Mouse (Mus musculus): Measurements from ENCODE around the gene Chaf1b. TPM values are rescaled to one million over a fixed set of nuclear protein-coding genes. Genes with fewer than 3 reads are reported as not detected.

Chaf1b gene
- polyA plus RNA-seq (2015; fragmentation: Nextera tagmentation; extraction: Ambion mirVana) = 58.1 and 65.6 TPM in 2 replicates

DNA sequence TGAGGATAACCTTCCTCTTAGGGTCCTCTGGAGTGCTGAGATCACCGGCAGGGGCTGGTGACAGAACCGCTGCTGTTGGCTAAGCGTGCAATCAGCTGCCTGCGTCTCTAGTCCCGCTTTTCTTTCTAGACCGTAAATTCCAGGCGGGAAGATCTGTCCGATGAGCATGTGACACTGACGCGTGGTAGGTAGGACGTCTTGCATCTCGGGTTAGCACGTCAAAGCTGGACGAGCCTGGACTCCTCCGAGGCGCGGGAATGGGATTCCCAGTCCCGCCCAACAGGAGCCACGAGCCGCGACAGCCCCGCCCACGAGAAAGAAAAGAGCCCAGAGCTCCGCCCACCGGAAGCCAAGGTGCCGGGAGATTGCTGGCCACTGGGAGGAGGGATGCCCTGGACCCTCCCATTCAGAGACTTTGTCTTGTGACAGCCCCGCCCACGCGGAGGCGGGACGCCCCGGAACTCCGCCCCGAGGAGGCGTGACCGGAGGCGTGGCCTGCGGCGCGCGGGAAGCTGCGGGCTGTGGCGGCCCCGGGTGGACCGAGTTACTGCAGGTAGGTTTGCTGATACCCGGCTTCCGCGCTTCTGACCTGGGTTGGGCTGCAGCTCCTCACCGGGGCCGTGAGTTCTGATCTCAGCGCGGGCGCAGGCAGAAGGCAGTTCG lies at the start of gene Chaf1b:
TSS of gene Chaf1b (plus strand) at position 479 of the 663 bp plus-strand sequence.
- peak within 1 kb of the TSS; percentile 91 for H3K4me3 ChIP-seq (replicated peaks)
- no peaks in the 10 kb centered on the region for H3K27me3 ChIP-seq
- DNase-seq = peak; percentile 98
- peak; percentile 90 for ATAC-seq (ENCODE audit: low read depth)
- peaks cover 30% of the 10 kb centered on the region for H3K36me3 ChIP-seq
- peaks cover 32% of the 10 kb centered on the region for H3K4me1 ChIP-seq (replicated peaks)
- H3K9me3 ChIP-seq (replicated peaks) = no peaks in the 10 kb centered on the region
- WGBS (ENCODE audit: insufficient replicate concordance) = under 1% methylated on average over 54 of the region's 54 CpGs
- peak within 1 kb of the TSS; percentile 88 for H3K9ac ChIP-seq
- peak within 1 kb of the TSS; percentile 94 for H3K4me2 ChIP-seq
- H3K27ac ChIP-seq = peak within 1 kb of the TSS; percentile 71

DNA sequence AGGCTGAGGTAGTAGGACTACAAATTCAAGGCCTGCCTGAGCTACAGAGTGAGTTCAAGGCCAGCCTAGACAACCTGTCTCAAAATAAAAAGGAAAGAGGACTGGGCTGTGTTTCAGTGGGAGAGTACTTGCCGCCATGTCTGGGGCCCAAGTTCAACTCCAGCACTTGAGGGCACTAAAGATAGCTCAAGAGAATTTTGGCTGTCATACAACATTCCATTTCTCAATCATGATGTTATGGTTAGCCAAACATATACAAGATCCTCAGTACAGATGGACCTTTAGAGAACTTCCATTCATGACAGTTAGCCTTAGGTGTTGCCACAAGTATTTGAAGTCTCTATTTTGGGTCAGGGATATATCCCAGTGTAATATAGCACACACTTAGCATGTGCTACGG lies 49.6 kb upstream of the Chaf1b start:
- H3K9ac ChIP-seq = peak overlapping the region; percentile 99; the same call in 1 of the 2 replicates
- no peaks in the 10 kb centered on the region for H3K9me3 ChIP-seq (replicated peaks)
- ATAC-seq (ENCODE audit: low read depth) (no peak), DNase-seq (no peak)
- H3K36me3 ChIP-seq = peaks cover 11% of the 10 kb centered on the region; the same call in 1 of the 2 replicates
- no peaks in the 10 kb centered on the region for H3K27me3 ChIP-seq
- peak overlapping the region; percentile 83 for H3K4me2 ChIP-seq
- peak overlapping the region; percentile 19; the same call in 1 of the 2 replicates for H3K27ac ChIP-seq
- peak overlapping the region; percentile 98; the same call in 1 of the 2 replicates for H3K4me3 ChIP-seq (replicated peaks)
- 84% methylated on average over 2 of the region's 2 CpGs for WGBS (ENCODE audit: insufficient replicate concordance)
- H3K4me1 ChIP-seq (replicated peaks) = peaks cover 46% of the 10 kb centered on the region

DNA sequence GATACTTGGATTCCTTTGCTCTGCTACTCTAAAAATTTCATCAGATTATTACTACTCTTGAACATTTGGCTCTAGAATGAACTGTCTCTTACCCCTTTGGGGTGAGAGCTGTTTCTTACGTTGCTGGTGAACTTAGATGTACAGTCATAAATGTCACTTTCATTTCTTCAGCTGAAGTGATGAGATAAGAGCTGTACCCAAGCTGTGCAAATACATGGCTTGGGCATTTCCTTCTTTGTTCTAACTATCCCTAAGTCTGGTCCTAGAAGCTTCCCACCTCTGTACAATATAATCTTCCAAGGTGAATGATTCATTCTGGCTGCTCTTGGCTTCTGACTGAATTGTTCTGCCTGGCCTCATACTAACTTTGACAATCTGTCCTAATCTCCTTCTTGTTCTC lies 44.7 kb upstream of the Chaf1b start:
- no peak overlapping the region for H3K9ac ChIP-seq
- WGBS (ENCODE audit: insufficient replicate concordance) = 67% methylated on average over 1 of the region's 1 CpGs
- no peaks in the 10 kb centered on the region for H3K9me3 ChIP-seq (replicated peaks)
- H3K27ac ChIP-seq = no peak overlapping the region
- H3K4me2 ChIP-seq = no peak overlapping the region
- no peak overlapping the region for H3K4me3 ChIP-seq (replicated peaks)
- peaks cover 39% of the 10 kb centered on the region for H3K4me1 ChIP-seq (replicated peaks)
- peaks cover 29% of the 10 kb centered on the region for H3K36me3 ChIP-seq
- ATAC-seq (ENCODE audit: low read depth) = no peak
- no peaks in the 10 kb centered on the region for H3K27me3 ChIP-seq
- no peak for DNase-seq

DNA sequence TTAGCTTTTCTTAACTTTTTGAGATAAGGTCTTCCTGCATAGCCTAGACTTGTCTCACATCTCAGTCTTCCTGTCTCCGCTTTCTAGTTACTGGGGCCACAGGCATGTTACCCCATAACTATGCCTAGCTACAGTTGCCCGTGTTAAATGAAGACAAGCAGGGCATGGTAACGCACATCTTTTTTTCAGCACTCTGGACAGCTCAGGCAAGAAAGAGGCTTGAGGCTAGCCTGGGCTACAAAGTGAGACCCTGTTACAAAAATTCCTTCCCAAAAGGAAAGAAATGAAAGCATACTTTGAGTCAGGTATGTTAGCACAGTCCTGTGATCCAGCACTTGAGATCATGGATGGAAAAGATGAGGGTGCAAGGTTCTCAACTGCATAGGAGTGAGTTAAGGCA lies 33.2 kb upstream of the Chaf1b start:
- Histone ChIP-seq H3K36me3 (peaks cover 88% of the 10 kb centered on the region), H3K9ac (no peak overlapping the region), H3K9me3 (replicated peaks) (no peaks in the 10 kb centered on the region), H3K4me3 (replicated peaks) (no peak overlapping the region), H3K27ac (no peak overlapping the region), H3K4me1 (replicated peaks) (no peaks in the 10 kb centered on the region), H3K4me2 (no peak overlapping the region), H3K27me3 (no peaks in the 10 kb centered on the region)
- ATAC-seq (ENCODE audit: low read depth) (no peak), DNase-seq (no peak)
- WGBS (ENCODE audit: insufficient replicate concordance) = 88% methylated on average over 3 of the region's 3 CpGs

DNA sequence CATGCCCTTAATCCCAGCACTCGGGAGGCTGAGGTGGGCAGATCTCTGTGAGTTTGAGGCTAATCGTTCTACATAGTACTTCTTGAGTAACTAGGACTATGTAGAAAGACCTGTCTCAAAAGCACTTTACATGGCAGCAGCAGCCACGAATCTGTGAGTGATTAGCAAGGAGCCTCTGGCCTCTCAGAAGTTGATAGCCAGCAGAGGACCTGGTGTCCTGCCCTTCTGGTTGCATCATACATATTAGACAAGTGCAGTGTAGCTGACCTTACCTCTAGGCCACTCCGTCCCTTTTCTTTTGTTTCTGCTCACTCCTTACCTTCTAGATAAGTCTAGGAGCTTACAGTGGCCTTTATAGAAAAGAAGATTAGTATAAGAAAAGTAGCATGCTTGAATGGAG lies 23.7 kb upstream of the Chaf1b start:
- no peaks in the 10 kb centered on the region for H3K27me3 ChIP-seq
- H3K36me3 ChIP-seq = peaks cover 89% of the 10 kb centered on the region
- ATAC-seq (ENCODE audit: low read depth) = no peak
- no peak for DNase-seq
- H3K9me3 ChIP-seq (replicated peaks) = no peaks in the 10 kb centered on the region
- H3K9ac ChIP-seq = no peak overlapping the region
- no peak overlapping the region for H3K4me2 ChIP-seq
- H3K27ac ChIP-seq = no peak overlapping the region
- no peaks in the 10 kb centered on the region for H3K4me1 ChIP-seq (replicated peaks)
- no peak overlapping the region for H3K4me3 ChIP-seq (replicated peaks)
- WGBS (ENCODE audit: insufficient replicate concordance) = 81% methylated on average over 4 of the region's 4 CpGs

DNA sequence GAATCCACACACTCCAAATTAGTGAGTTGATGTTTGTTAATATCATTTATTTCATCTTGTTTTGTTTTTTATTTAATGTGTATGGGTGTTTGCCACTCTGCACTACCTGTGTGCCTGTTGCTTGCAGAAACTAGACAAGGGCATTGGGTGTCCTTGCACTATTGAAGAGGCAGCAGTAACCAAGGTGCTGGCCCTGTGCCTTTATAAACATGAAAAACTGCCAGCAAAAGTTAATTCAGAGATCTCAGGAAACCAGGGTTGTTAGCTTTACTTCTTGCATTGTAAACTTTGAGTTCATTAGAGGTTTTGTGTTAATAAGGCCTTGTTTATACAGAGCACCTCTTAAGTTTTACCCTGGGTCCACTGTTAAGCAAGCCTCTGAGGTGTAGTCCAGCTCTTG lies 23.0 kb upstream of the Chaf1b start:
- H3K4me1 ChIP-seq (replicated peaks) = no peaks in the 10 kb centered on the region
- no peaks in the 10 kb centered on the region for H3K27me3 ChIP-seq
- peaks cover 92% of the 10 kb centered on the region for H3K36me3 ChIP-seq
- no peak for ATAC-seq (ENCODE audit: low read depth)
- no peaks in the 10 kb centered on the region for H3K9me3 ChIP-seq (replicated peaks)
- no peak overlapping the region for H3K4me3 ChIP-seq (replicated peaks)
- H3K9ac ChIP-seq = no peak overlapping the region
- DNase-seq = no peak
- H3K27ac ChIP-seq = no peak overlapping the region
- H3K4me2 ChIP-seq = no peak overlapping the region

DNA sequence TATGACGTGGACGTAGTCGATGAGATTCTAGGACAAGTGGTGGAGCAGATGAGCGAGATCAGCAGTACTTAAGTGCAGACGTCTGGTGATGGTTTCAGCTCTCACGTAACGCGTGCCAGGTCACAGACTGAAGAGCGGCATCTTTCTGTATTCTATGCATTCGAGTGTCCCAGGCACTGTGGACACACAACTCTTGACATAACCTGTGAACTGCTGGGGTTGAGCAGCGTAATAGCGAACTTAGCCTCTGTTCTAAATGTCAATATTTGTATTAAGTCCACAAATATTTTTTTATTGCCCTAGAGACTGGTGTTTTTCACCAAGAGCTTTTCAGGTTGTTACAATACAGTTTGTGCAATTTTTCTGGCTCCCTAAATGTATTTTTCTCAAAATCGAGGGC lies 8.9 kb upstream of the Chaf1b start:
- no peaks in the 10 kb centered on the region for H3K9me3 ChIP-seq (replicated peaks)
- peaks cover 76% of the 10 kb centered on the region for H3K36me3 ChIP-seq
- H3K27ac ChIP-seq = no peak overlapping the region
- no peak overlapping the region for H3K9ac ChIP-seq
- no peak overlapping the region for H3K4me2 ChIP-seq
- no peak for DNase-seq
- H3K4me1 ChIP-seq (replicated peaks) = no peaks in the 10 kb centered on the region
- 81% methylated on average over 13 of the region's 13 CpGs for WGBS (ENCODE audit: insufficient replicate concordance)
- ATAC-seq (ENCODE audit: low read depth) = no peak
- H3K4me3 ChIP-seq (replicated peaks) = no peak overlapping the region
- H3K27me3 ChIP-seq = no peaks in the 10 kb centered on the region

DNA sequence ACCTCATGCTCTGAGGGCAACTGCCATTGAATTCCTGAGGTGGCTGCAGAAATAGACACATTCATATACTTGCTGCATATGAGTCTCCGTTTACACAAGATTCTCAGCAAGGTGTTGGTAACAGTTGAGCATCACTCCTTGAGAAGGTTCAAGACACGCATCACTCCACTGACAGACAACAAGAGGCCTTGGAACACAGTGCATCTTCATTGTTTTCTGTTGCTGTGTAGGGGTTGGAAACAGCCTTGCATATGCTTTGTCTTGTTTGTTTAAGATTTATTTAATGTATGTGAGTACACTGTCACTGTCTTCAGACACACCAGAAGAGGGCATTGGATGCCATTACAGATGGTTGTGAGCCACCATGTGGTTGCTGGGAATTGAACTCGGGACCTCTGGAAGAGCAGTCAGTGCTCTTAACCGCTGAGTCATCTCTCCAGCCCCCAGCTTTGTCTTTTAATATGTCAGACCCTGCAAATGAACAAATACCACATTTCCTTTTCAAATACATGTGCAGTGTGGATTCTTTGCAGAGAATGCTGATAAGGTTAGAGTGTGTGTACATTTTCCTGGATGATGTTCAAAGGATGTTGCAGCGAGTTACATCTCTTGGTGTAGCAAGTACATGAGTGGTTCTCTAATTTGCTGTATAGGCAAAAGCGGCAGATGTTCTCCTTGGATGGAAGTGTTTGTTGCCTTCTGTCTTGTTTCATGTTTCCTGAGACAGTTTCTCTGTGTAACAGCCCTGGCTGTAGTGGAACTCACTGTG lies 5.9 kb upstream of the Chaf1b start:
- no peak overlapping the region for H3K27ac ChIP-seq
- H3K27me3 ChIP-seq = no peaks in the 10 kb centered on the region
- peaks cover 47% of the 10 kb centered on the region for H3K36me3 ChIP-seq
- H3K9me3 ChIP-seq (replicated peaks) = no peaks in the 10 kb centered on the region
- H3K4me2 ChIP-seq = no peak overlapping the region
- DNase-seq (no peak), ATAC-seq (ENCODE audit: low read depth) (no peak)
- WGBS (ENCODE audit: insufficient replicate concordance) = 86% methylated on average over 6 of the region's 6 CpGs
- H3K4me3 ChIP-seq (replicated peaks) = no peak overlapping the region
- no peaks in the 10 kb centered on the region for H3K4me1 ChIP-seq (replicated peaks)
- no peak overlapping the region for H3K9ac ChIP-seq

DNA sequence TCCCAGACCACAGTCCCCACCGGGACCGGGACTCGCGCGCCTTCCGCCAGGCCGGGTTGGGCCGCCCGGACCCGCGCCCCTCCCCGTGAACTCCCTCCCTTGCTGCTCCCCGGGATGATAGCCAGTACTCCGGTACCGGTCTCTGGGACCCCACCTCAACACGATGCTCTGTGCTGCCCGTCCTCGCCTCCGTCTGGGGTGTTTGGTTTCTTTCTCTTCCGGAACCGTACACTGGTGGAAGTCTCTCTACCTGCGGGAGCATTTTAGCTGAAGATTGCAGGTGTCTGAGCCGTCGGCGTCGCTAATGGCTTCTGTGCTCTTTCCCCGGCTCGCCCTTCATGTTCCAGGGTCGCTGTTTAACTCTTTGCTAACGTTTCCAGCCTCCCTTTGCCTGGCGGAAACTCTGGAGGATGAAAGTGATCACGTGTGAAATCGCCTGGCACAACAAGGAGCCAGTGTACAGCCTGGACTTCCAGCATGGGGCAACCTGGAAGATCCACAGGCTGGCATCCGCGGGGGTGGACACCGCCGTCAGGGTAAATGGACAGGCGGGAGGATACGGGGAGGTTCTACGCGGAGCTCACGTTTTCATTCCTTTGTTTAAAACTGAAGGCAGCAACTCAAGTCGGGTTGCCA lies 503 bp downstream of the Chaf1b start:
- DNase-seq (no peak), ATAC-seq (ENCODE audit: low read depth) (peak; percentile 73)
- Histone ChIP-seq H3K9me3 (replicated peaks) (no peaks in the 10 kb centered on the region), H3K9ac (peak overlapping the region; percentile 88), H3K4me3 (replicated peaks) (peak overlapping the region; percentile 91), H3K27ac (peak overlapping the region; percentile 71), H3K4me1 (replicated peaks) (peaks cover 32% of the 10 kb centered on the region), H3K36me3 (peaks cover 36% of the 10 kb centered on the region), H3K4me2 (peak overlapping the region; percentile 94), H3K27me3 (no peaks in the 10 kb centered on the region)
- under 1% methylated on average over 43 of the region's 43 CpGs for WGBS (ENCODE audit: insufficient replicate concordance)

DNA sequence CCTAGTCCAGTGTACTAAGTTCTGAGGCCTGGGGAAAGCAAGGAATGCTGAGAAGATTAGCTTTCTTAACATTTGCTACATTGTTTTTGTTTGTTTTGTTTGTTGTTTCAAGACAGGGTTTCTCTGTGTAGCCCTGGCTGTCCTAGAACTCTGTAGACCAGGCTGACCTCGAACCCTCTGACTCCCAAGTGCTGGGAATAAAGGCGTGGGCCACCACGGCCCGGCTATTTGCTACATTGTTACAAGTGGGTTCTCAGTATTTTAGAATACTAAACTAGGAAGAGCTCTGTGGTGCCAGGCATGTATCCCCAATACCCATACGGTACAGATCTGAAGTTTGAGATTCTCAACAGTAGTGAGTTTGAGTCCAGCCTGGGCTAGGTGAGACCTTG lies 1.0 kb downstream of the Chaf1b start:
- Histone ChIP-seq H3K4me3 (replicated peaks) (peak overlapping the region; percentile 91), H3K4me1 (replicated peaks) (peaks cover 32% of the 10 kb centered on the region), H3K4me2 (peak overlapping the region; percentile 94), H3K9me3 (replicated peaks) (no peaks in the 10 kb centered on the region), H3K27ac (no peak overlapping the region), H3K9ac (peak overlapping the region; percentile 88), H3K27me3 (no peaks in the 10 kb centered on the region), H3K36me3 (peaks cover 41% of the 10 kb centered on the region)
- ATAC-seq (ENCODE audit: low read depth) (no peak), DNase-seq (no peak)
- WGBS (ENCODE audit: insufficient replicate concordance) = 47% methylated on average over 5 of the region's 5 CpGs

DNA sequence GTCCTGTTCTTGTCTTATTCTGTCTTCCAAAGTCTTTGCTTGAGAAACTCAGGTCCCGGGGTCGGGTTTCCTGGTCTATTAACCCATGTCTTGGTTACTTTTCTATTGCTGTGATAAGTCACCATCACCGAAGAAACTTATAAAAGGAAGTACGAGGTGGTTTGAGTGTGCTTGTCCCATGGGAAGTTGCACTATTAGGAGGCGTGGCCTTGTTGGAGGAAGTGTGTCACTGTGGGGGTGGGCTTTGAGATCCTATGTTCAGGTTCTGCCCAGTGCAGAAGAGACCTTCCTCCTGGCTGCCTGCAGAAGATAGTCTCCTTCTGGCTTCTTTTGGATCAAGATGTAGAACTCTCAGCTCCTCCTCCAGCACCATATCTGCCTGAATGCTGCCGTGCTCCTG lies 4.8 kb downstream of the Chaf1b start:
- Histone ChIP-seq H3K36me3 (peaks cover 79% of the 10 kb centered on the region), H3K27ac (no peak overlapping the region), H3K27me3 (no peaks in the 10 kb centered on the region), H3K4me3 (replicated peaks) (no peak overlapping the region), H3K9ac (no peak overlapping the region), H3K4me1 (replicated peaks) (peaks cover 29% of the 10 kb centered on the region), H3K4me2 (no peak overlapping the region), H3K9me3 (replicated peaks) (no peaks in the 10 kb centered on the region)
- 67% methylated on average over 6 of the region's 6 CpGs for WGBS (ENCODE audit: insufficient replicate concordance)
- ATAC-seq (ENCODE audit: low read depth) (no peak), DNase-seq (no peak)

Data from liver, embryonic 13.5 days (tissue).